Mouse (Mus musculus) G1E (cell line): ENCODE measurements at regions not wholly inside any gene's neighbourhood (a gene's known extent, or its start where the extent isn't known, plus 50 kb on each side); places are given as distances from the start of the nearest gene placed in this dataset.

Experiments used
- ATAC-seq: 2 replicates; pipeline ENCODE4 v1.8.0; 2016; ENCODE audit warnings: mild to moderate bottlenecking; ENCODE audit not compliant: insufficient number of reproducible peaks, poor library complexity, low FRiP score, severe bottlenecking; ENCODE audit errors: extremely low read depth
- DNase-seq: peaks from one replicate; pipeline ENCODE4 v3.0.0; 2012; ENCODE audit warnings: low spot score
- H3K27me3 ChIP-seq: 2 replicates; pipeline ENCODE4 v1.6.1; 2012; ENCODE audit warnings: mild to moderate bottlenecking, low read length, inconsistent platforms; ENCODE audit not compliant: insufficient read depth
- H3K36me3 ChIP-seq: replicated peaks from 2 replicates; pipeline ENCODE3; 2012; ENCODE audit warnings: mild to moderate bottlenecking, inconsistent platforms
- H3K4me1 ChIP-seq: 2 replicates; pipeline ENCODE4 v1.6.1; 2012; ENCODE audit warnings: low read depth, low read length, inconsistent platforms, mixed read lengths; ENCODE audit not compliant: insufficient read depth
- H3K4me3 ChIP-seq: 2 replicates; pipeline ENCODE4 v1.5.1; 2012; ENCODE audit warnings: low read depth, mild to moderate bottlenecking, inconsistent platforms, low read length, moderate library complexity, mixed read lengths
- H3K9me3 ChIP-seq: replicated peaks from 2 replicates; pipeline ENCODE4 v1.6.1; 2012; ENCODE audit warnings: inconsistent platforms
- CTCF ChIP-seq: IDR thresholded peaks from 2 replicates; pipeline ENCODE4 v1.5.1; 2012; ENCODE audit warnings: low read depth, low read length, inconsistent platforms, mixed read lengths
- GATA1 ChIP-seq: IDR thresholded peaks from 2 replicates; pipeline ENCODE4 v1.6.1; 2012; ENCODE audit warnings: borderline replicate concordance, low read length, inconsistent platforms, mixed read lengths
- GATA2 ChIP-seq: IDR thresholded peaks from 2 replicates; pipeline ENCODE4 v1.6.1; 2012; ENCODE audit warnings: low read depth, low read length, inconsistent platforms, borderline replicate concordance
- POLR2AphosphoS5 ChIP-seq: IDR thresholded peaks from 2 replicates; pipeline ENCODE4 v1.6.1; 2012; ENCODE audit warnings: low read depth, low read length, inconsistent platforms; ENCODE audit not compliant: insufficient replicate concordance
- TAL1 ChIP-seq: conservative IDR thresholded peaks from 2 replicates; pipeline ENCODE4 v1.6.1; 2012; ENCODE audit warnings: low read depth, low read length, inconsistent platforms, mixed read lengths

- Histone ChIP-seq H3K9me3 (peaks cover 92% of the 10 kb centered on the region), H3K27me3 (no peaks in the 10 kb centered on the region), H3K4me1 (no peaks in the 10 kb centered on the region), H3K4me3 (no peak overlapping the region), H3K36me3 (no peaks in the 10 kb centered on the region)
- TF ChIP-seq CTCF (no peak), POLR2AphosphoS5 (no peak), GATA2 (no peak), GATA1 (no peak), TAL1 (no peak)
- no peak for ATAC-seq
- no peak for DNase-seq
These were observed 52.2 kb upstream of the Gm26897 start for GRCm38 (mm10) chr5:111681362-111682028.

- Histone ChIP-seq H3K9me3 (peaks cover 90% of the 10 kb centered on the region), H3K36me3 (no peaks in the 10 kb centered on the region), H3K4me3 (no peak overlapping the region), H3K27me3 (no peaks in the 10 kb centered on the region), H3K4me1 (no peaks in the 10 kb centered on the region)
- TF ChIP-seq CTCF = no peak
- DNase-seq = no peak
- no peak for ATAC-seq
These were observed 50.8 kb upstream of the Gm26897 start for GRCm38 (mm10) chr5:111682899-111683298.
